Mouse (Mus musculus): Measurements from ENCODE around the gene Il2rb. TPM values are rescaled to one million over a fixed set of nuclear protein-coding genes. Genes with fewer than 3 reads are reported as not detected.

The Il2rb gene
- polyA plus RNA-seq, 2 experiments = 0.26 to 0.52 TPM

- no peak for TF ChIP-seq CTCF (IDR thresholded peaks at IDR 0.05; ENCODE audit: low read depth)
- TF ChIP-seq EP300 (IDR thresholded peaks at IDR 0.05; ENCODE audit: low read depth) = no peak
Measured at GRCm38 (mm10) chr15:78462981-78463380, 32.1 kb downstream of the Il2rb start.

DNA sequence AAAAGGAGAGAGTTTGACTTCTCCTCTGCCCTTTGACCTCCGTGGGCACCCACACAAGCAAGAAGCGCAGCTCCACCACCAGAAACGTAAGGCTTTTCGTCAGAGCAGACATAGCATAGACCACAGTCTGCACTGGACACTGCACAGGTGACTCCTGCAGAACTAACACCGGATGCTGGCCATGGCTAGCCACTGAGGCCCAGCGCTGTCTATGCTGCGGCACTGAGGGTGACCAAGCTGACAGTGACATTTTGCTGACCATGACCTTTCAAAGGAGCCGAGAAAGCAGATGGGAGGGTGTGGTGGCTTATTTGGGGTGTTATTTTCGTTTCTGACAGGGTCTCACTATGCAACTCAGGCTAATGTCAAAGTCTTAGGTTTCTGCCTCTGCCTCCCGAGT lies 37.9 kb downstream of the Il2rb start:
- Histone ChIP-seq H3K27ac (no peak overlapping the region), H3K4me3 (ENCODE audit: insufficient read depth in 1 of 2, low read depth in 2 of 2, low read length in 2 of 2) (no peak overlapping the region), H3K36me3 (replicated peaks; ENCODE audit: control insufficient read depth, insufficient read depth, low read depth) (no peaks in the 10 kb centered on the region), H3K4me2 (ENCODE audit: low read depth) (no peak overlapping the region), H3K9me3 (ENCODE audit: control insufficient read depth, low read length) (no peaks in the 10 kb centered on the region), H3K9ac (replicated peaks) (no peak overlapping the region), H3K27me3 (ENCODE audit: control insufficient read depth, insufficient read depth, low read length) (no peaks in the 10 kb centered on the region), H3K4me1 (replicated peaks; ENCODE audit: control insufficient read depth in 2 of 2, insufficient read depth in 2 of 2, low read length in 1 of 2) (no peaks in the 10 kb centered on the region)
- 59% methylated on average over 10 of the region's 10 CpGs for WGBS (ENCODE audit: insufficient replicate concordance)
- TF ChIP-seq EP300 (IDR thresholded peaks at IDR 0.05; ENCODE audit: low read depth) (no peak), CTCF (IDR thresholded peaks at IDR 0.05; ENCODE audit: low read depth) (no peak)
- ATAC-seq (ENCODE audit: insufficient read depth) = no peak
- no peak for DNase-seq (ENCODE audit: low read depth in 3 of 3, low spot score in 3 of 3)

More at GRCm38 (mm10) chr15:78462981-78463380, 32.1 kb downstream of the Il2rb start:
- ATAC-seq (ENCODE audit: insufficient read depth) = no peak
- Histone ChIP-seq H3K36me3 (replicated peaks; ENCODE audit: control insufficient read depth, insufficient read depth, low read depth) (no peaks in the 10 kb centered on the region), H3K4me2 (ENCODE audit: low read depth) (no peak overlapping the region), H3K4me1 (replicated peaks; ENCODE audit: control insufficient read depth in 2 of 2, insufficient read depth in 2 of 2, low read length in 1 of 2) (no peaks in the 10 kb centered on the region), H3K9me3 (ENCODE audit: control insufficient read depth, low read length) (no peaks in the 10 kb centered on the region), H3K4me3 (ENCODE audit: insufficient read depth in 1 of 2, low read depth in 2 of 2, low read length in 2 of 2) (no peak overlapping the region), H3K27ac (no peak overlapping the region), H3K9ac (replicated peaks) (no peak overlapping the region), H3K27me3 (ENCODE audit: control insufficient read depth, insufficient read depth, low read length) (no peaks in the 10 kb centered on the region)
- WGBS (ENCODE audit: insufficient replicate concordance) = 32% methylated on average over 2 of the region's 2 CpGs
- DNase-seq (ENCODE audit: low read depth in 3 of 3, low spot score in 3 of 3) = no peak

GRCm38 (mm10) chr15:78456051-78456450 lies 39.0 kb downstream of the Il2rb start:
- Histone ChIP-seq H3K4me1 (replicated peaks; ENCODE audit: control insufficient read depth in 2 of 2, insufficient read depth in 2 of 2, low read length in 1 of 2) (no peaks in the 10 kb centered on the region), H3K27ac (no peak overlapping the region), H3K9me3 (ENCODE audit: control insufficient read depth, low read length) (no peaks in the 10 kb centered on the region), H3K9ac (replicated peaks) (no peak overlapping the region), H3K36me3 (replicated peaks; ENCODE audit: control insufficient read depth, insufficient read depth, low read depth) (no peaks in the 10 kb centered on the region), H3K27me3 (ENCODE audit: control insufficient read depth, insufficient read depth, low read length) (no peaks in the 10 kb centered on the region), H3K4me3 (ENCODE audit: insufficient read depth in 1 of 2, low read depth in 2 of 2, low read length in 2 of 2) (no peak overlapping the region), H3K4me2 (ENCODE audit: low read depth) (no peak overlapping the region)
- DNase-seq (ENCODE audit: low read depth in 3 of 3, low spot score in 3 of 3) (no peak), ATAC-seq (ENCODE audit: insufficient read depth) (no peak)
- TF ChIP-seq EP300 (IDR thresholded peaks at IDR 0.05; ENCODE audit: low read depth) (no peak), CTCF (IDR thresholded peaks at IDR 0.05; ENCODE audit: low read depth) (no peak)
- WGBS (ENCODE audit: insufficient replicate concordance) = 57% methylated on average over 7 of the region's 7 CpGs

GRCm38 (mm10) chr15:78455168-78455567 lies 39.9 kb downstream of the Il2rb start:
- DNase-seq (ENCODE audit: low read depth in 3 of 3, low spot score in 3 of 3) = no peak
- Histone ChIP-seq H3K9me3 (ENCODE audit: control insufficient read depth, low read length) (no peaks in the 10 kb centered on the region), H3K4me2 (ENCODE audit: low read depth) (no peak overlapping the region), H3K4me1 (replicated peaks; ENCODE audit: control insufficient read depth in 2 of 2, insufficient read depth in 2 of 2, low read length in 1 of 2) (peaks cover 4 to 6% of the 10 kb centered on the region in 2 experiments), H3K9ac (replicated peaks) (no peak overlapping the region), H3K27ac (no peak overlapping the region), H3K36me3 (replicated peaks; ENCODE audit: control insufficient read depth, insufficient read depth, low read depth) (no peaks in the 10 kb centered on the region), H3K4me3 (ENCODE audit: insufficient read depth in 1 of 2, low read depth in 2 of 2, low read length in 2 of 2) (no peak overlapping the region), H3K27me3 (ENCODE audit: control insufficient read depth, insufficient read depth, low read length) (no peaks in the 10 kb centered on the region)
- TF ChIP-seq CTCF (IDR thresholded peaks at IDR 0.05; ENCODE audit: low read depth) (no peak), EP300 (IDR thresholded peaks at IDR 0.05; ENCODE audit: low read depth) (no peak)
- ATAC-seq (ENCODE audit: insufficient read depth) = no peak
- WGBS (ENCODE audit: insufficient replicate concordance) = 31% methylated on average over 4 of the region's 4 CpGs

- peaks cover 15 to 23% of the 10 kb centered on the region in 2 experiments for H3K4me1 ChIP-seq (replicated peaks; ENCODE audit: control insufficient read depth in 2 of 2, insufficient read depth in 2 of 2, low read length in 1 of 2)
- no peaks in the 10 kb centered on the region for H3K27me3 ChIP-seq (ENCODE audit: control insufficient read depth, insufficient read depth, low read length)
- TF ChIP-seq EP300 (IDR thresholded peaks at IDR 0.05; ENCODE audit: low read depth) (no peak), CTCF (IDR thresholded peaks at IDR 0.05; ENCODE audit: low read depth) (no peak)
- no peak overlapping the region for H3K4me2 ChIP-seq (ENCODE audit: low read depth)
- no peaks in the 10 kb centered on the region for H3K9me3 ChIP-seq (ENCODE audit: control insufficient read depth, low read length)
- H3K4me3 ChIP-seq (ENCODE audit: insufficient read depth in 1 of 2, low read depth in 2 of 2, low read length in 2 of 2) = no peak overlapping the region
- no peak overlapping the region for H3K27ac ChIP-seq
- no peak for ATAC-seq (ENCODE audit: insufficient read depth)
- no peaks in the 10 kb centered on the region for H3K36me3 ChIP-seq (replicated peaks; ENCODE audit: control insufficient read depth, insufficient read depth, low read depth)
- H3K9ac ChIP-seq (replicated peaks) = no peak overlapping the region
- DNase-seq (ENCODE audit: low read depth in 3 of 3, low spot score in 3 of 3) = no peak
- WGBS (ENCODE audit: insufficient replicate concordance) = 70% methylated on average over 3 of the region's 3 CpGs
Measured at GRCm38 (mm10) chr15:78452929-78453328, 42.1 kb downstream of the Il2rb start.

Data from liver, embryonic 14.5 days (tissue).